Mouse (Mus musculus) forelimb bud, embryonic 11.5 days (tissue): ENCODE measurements around the gene 4930579G24Rik.

ENCODE experiments used
- DNase-seq: peaks from one replicate; pipeline ENCODE4 v3.0.0-alpha.2; 2012; ENCODE audit warnings: low read depth, low spot score

4930579G24Rik gene

GRCm38 (mm10) chr3:79628561-79629415 lies at the start of gene 4930579G24Rik:
4930579G24Rik (plus strand) TSS chr3:79629079.
- DNase-seq = peak; percentile 99

DNA sequence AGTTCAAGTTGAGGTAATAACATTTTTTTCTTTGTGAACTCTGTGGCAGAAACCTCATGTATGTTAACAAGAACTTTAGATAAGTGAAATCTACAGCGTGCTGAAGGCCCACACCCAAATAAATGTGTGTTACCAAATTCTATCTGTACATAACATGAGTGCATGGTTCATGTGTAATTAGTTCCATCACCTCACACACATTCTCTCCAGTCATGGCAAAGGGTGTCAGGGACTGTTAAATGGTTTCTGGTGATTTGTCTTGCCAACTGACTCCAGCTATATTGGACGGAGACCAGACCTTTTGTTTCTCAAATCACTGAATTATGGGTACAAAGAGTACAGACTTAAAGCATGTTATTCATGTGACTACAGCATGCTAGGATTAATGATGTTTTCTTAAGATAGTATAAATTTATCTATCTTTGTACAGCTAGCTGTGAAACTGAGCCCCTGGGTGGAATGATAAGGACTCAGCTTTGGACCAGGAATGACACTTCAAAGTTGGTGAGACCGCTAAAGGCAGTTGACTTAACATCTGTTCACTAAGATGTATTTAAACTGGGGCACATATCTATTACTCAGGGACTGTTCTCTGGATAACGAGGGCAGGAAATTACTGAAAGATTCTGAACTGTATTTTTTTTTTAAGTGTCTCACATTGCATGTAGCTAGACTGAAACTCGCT lies 48.8 kb upstream of the 4930579G24Rik start:
- no peak for DNase-seq

DNA sequence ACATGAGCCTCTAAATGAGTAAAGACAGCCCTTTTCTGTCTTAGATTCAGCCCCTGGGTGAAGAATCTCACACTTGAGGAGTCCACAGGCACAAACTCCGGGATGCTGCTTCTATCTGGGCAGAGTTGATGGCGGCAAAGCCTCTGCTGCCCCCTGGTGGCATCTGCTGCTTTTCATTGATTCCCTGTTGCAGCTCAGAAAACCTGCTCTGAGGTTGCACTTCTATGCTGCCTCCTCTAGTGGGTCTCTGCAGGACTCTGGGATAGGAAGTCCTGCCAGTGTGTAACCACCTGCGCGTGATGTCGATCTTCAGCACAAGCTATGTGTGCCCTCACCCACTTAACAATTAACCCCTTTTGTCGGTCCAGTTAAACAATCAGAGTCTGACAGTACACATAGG lies 42.1 kb upstream of the 4930579G24Rik start:
- peak; percentile 93 for DNase-seq

DNA sequence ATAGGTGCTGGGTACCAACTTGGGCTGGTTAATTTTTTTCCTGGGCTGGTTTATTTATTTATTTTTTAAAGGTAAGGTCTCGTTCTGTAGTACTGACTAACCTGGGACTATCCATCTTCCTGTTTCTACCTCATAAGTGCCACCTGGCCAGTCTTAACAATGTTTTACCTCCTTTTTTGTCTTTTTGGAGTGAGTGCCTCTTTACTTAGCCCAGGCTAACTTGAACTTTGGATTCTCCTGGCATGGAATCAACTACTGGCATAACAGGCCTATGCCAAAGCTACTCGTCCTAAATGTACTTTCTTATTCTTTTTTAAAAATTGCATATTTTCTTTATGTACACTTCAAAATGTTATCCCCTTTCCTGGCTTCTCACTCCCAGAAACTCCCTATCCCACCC lies 39.2 kb upstream of the 4930579G24Rik start:
- DNase-seq = no peak

- DNase-seq = peak; percentile 89
Observed at GRCm38 (mm10) chr3:79590863-79591792, 37.8 kb upstream of the 4930579G24Rik start, which contains the start of gene Ppid. Ppid (plus strand) TSS chr3:79591342.

DNA sequence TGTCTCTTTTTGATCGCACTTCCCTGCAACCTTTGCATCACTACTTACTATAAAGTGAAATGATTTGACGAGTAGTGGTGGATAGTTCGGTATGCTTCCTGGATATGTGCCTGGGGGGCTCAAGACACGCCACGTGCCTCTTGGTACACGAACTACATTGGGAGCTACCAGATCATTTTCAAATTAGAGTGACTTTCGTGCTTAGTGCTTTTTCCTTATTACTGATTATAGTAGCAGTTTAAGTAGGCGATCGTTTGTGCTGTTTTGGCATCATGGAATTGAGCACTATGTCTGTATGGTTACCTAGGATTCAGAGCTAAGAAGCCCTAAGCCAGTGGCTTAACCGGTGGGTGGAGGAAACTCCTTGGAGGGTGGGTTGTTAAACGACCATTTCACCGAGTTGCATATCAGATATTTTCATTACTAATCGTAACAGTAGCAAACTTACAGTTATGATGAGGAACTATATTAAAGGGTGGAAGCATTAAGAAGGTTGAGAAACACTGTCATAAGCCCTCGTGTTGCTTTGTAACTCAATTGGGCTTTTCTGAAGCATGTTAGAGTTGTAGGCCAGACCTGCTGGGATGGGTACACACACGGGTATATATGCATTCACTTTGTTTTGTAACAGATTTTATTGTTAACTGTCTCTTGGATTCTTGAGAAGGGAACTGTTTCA lies 36.9 kb upstream of the 4930579G24Rik start:
- no peak for DNase-seq

DNA sequence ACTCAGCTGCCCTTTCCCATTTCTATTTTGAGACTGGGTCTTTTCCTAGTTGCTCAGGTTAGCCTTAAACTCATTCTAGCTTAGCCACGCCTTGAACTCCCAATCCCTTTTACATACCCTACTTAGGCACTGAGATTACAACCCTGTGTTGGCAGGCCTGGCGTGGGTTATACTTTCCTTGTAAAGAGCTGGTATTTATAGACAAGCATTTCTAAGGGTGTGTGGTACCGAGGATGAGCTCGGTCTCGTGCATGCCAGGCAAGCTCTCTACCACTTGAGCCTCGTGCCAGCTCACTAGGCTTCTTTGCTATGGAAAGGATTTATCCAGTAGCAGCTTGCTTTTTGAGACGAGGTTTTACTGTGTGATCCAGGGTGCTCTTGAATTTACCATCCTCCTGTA lies 33.4 kb upstream of the 4930579G24Rik start:
- no peak for DNase-seq

DNA sequence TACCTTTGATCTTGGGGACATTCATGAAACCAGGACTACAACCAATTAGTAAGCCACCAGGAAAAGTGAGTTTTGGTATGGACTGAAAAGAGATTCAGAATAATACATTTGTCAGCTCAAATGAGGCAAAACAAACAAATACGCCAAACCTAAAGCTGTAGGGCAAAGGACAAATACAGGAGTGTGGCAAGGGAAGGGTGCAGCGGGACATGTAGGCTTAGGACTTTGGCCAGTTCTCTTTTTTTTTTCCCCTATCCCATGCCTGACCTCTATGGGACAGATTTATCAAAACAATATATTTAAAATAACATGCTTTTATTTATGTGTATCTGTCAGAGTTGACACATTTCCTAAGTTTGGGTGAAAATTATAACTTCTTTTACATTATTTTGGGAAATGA lies 19.0 kb upstream of the 4930579G24Rik start:
- DNase-seq = no peak

GRCm38 (mm10) chr3:79627484-79628181 lies 1.2 kb upstream of the 4930579G24Rik start:
- no peak for DNase-seq

DNA sequence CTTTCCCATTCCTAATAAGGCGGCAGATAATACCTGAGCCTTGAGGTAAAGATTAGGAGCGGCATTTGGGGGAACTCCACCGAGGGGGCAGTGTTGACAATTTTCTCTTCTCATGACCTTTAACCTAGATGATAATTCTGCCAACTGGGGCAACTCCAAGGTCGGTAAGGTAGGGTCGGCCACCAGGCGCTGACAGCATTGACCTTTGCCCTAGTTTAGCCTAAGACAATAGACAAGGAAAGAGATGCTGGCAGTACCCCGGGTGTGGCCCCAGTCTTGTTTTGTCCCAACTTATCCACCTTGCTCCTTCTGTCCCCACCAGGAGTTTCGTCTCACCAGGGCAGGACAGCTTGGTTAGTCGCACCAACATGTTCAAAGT lies 708 bp upstream of the 4930579G24Rik start:
- peak; percentile 16 for DNase-seq

DNA sequence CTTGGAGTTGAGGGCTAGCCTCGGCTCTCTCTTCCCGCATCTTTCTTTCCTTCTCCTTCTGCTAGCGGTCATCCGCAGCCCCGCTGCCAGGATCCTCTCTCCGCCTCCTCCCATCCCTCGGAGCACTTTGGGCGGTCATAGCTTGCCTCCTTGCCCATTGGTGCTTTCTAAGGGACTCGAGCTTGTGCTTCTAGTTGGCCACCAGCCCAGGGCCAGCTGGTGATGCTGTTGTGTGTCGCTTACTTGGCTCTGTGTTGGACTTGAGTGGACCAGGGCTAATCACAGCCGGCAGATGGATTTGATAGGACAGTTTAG lies 494 bp downstream of the 4930579G24Rik start, which contains the start of gene Etfdh:
Gene Etfdh, minus strand, starts transcription at position 85 of the 315 bp plus-strand sequence.
- DNase-seq = peak; percentile 64

GRCm38 (mm10) chr3:79652129-79652528 lies 23.2 kb downstream of the 4930579G24Rik start:
- no peak for DNase-seq

DNA sequence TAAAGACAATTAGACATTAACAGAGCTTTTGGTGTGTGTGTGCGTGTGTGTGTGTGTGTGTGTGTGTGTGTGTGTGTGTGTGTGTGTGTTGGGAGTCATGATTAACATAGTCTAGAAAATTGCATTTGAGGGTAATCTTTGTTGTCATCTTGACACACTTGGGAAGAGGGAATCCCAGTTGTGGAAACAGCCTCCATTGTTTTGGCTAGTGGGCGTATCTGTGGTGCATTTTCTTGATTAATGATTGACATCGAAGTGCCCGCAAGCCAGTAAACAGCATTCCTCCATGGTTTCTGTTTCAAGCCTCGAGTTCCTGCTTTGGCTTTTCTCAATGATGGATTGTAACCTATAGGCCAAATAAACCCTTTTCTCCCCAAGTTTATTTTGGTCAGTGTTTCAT lies 27.8 kb downstream of the 4930579G24Rik start:
- DNase-seq = no peak

DNA sequence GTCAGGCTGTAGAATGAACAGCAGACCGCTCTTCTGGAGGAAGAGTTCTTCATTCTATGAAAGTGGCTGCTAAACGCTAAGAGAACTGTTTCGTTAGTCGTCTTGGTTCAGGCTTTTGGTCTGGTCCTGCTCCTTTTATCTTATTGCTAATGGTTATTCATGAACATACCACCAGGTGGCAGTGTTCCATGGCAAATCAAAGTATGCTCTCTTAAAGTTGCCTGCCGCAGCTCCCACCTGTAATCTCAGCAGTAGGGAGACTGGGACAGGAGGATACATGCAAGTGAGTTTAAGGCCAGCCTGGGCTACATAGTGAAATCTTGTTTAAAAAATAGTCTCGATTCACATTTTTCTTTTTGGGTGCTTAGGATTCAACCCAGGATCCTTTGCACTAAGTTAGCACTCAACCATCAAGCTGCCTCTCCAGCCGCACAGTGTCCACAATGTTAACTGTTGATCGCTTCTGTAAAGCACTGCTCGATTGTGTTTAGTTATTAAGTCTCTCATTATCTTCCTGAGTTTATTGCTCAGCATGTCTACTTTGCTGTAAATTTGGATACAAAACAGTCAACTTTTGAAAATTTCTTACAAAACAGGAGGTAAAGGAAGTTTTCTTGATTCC lies 36.0 kb downstream of the 4930579G24Rik start:
- DNase-seq = peak; percentile 78

DNA sequence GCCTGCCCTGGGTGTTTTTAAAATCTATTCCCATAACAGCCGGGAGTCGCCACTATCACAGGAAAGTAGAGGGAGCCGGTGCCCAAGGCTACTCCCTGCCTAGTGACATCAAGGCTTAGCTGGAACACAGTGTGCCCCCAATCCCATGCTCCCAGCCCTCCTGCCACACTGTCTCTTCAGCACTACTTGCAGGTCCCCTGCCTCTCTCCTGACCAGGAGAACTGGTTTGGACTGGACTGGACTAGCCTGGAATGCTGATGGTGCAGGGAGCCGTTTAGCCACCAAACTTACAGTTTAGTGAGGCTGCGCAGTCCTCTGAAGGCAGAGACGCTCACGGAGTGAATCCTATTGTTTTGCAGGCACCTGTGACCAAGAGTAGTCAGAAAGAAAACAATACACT lies 41.7 kb downstream of the 4930579G24Rik start:
- DNase-seq = no peak

DNA sequence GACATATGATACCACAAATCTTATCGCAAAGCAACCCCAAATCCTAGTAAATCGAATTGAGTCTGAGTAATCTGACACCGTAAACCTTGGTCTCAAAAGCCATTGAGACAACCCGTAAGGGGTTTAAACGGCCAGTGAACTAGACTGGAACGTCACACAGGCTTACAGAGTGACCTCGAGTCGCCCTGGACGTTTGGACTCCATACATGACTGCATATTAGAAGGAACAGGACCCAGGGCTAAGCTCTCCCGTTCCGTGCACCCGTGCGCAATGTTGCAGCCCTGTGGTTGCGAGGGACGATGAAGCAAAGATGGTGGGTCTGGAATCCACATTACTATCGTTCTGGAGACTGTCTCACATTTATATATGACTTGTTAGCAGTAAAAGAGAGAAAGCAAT lies 43.3 kb downstream of the 4930579G24Rik start:
- no peak for DNase-seq

DNA sequence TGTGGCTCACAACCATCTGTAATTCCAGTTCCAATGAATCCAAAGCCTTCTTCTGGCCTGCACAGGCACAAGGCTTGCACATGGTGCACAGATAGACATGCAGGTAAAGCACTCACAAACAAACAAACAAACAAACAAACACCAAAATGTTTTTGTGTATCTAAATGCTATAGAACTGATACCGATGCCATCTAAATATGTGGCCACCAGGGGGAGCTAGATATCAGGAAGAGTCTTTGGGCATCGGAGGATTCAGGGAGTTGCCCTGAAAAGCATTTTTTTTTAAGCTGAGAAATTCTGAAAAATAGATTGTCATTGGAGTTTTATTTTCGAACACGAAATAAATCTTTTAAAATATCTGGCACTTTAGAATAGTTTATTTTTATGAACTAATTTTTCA lies 44.2 kb downstream of the 4930579G24Rik start:
- peak; percentile 64 for DNase-seq

DNA sequence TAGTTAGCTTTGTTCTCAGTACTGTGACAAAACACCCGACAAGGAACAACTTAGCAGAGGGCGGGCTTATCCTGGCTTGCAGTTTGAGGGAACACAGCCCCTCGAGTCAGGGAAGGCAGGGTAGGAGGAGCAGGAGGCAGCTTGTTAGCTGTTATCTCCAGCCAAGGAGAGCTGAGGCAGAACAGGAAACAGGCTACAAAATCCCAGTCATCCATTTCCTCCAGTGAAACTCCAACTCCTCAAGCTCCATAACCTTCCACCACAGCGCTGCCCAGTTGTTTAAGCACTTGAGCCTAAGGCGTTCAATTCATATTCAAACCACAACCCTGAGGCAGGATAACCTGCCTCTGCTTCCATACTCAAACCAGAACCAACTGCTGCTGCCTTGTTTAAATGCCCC lies 45.8 kb downstream of the 4930579G24Rik start:
- DNase-seq = no peak

- DNase-seq = no peak
Observed at GRCm38 (mm10) chr3:79676411-79676810, 47.5 kb downstream of the 4930579G24Rik start.
